Mouse (Mus musculus): ENCODE results near the gene Olfr164.

Olfr164 gene

GRCm38 (mm10) chr16:19313964-19314363 lies at the start of gene Olfr164:
Olfr164 (minus strand) TSS chr16:19314064.
- DNase-seq (ENCODE audit: low spot score) = no peak

DNA sequence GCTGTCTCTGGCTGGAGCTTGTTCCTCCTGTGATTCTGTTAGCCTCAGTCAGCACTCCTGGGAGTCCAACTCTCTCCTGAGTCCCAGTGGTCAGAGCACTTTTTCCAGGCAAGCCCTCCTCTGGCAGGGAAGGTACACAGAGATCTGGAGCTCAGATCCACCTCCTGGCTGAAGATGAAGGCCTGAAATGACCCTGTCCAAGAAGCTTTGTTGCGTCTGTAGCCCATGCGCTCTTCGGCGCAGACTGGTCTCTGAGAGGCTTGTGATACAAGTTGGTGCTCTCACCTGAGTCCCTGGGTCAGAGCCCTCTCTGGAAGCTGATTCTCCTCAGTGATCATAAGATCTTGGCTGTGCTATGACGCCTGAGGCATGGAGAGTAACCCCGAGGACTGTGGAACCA lies 35.2 kb upstream of the Olfr164 start:
- no peak for DNase-seq (ENCODE audit: low spot score)

DNA sequence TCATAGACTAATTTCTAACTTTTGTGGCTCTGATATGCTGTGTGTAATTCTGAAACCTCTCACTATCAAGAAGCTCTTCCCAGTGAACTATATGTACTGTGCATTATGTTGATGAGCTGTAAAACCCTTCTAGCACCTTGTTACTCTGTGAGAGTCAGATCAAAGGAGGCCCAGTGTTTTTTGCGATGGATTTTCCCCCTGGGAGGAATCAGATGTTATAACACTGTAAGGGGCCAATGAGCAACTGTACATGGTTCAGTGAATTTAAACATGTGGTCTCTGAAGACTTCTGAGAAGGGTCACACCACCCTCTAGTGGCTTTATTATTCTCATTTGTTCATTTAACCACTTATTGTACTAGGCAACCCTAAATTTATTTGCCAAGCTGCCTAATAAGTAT lies 50.6 kb downstream of the Olfr164 start:
- no peak for DNase-seq (ENCODE audit: low spot score)

DNA sequence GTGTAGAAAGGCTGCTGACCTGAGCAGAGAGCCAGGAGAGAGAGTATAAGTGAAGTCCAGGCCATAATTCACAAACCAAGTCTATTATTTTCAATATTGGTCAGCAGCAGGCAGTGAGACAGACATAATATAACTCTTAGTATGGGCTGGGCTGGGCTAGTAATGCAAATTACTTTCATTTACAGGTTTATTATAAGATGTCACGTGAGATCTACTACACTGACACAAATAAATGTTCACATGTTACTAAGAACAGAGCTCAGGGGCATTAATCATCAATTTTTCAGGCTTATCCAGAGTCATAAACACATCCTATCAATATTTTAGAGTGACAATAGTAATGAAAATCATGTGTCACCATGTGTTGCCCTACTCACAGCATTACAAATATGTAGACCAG lies 53.1 kb downstream of the Olfr164 start:
- DNase-seq (ENCODE audit: low spot score) = no peak

GRCm38 (mm10) chr16:19245835-19246234 lies 68.0 kb downstream of the Olfr164 start:
- DNase-seq (ENCODE audit: low spot score) = no peak

GRCm38 (mm10) chr16:19241539-19242025 lies 72.3 kb downstream of the Olfr164 start:
- DNase-seq (ENCODE audit: low spot score) = no peak

DNA sequence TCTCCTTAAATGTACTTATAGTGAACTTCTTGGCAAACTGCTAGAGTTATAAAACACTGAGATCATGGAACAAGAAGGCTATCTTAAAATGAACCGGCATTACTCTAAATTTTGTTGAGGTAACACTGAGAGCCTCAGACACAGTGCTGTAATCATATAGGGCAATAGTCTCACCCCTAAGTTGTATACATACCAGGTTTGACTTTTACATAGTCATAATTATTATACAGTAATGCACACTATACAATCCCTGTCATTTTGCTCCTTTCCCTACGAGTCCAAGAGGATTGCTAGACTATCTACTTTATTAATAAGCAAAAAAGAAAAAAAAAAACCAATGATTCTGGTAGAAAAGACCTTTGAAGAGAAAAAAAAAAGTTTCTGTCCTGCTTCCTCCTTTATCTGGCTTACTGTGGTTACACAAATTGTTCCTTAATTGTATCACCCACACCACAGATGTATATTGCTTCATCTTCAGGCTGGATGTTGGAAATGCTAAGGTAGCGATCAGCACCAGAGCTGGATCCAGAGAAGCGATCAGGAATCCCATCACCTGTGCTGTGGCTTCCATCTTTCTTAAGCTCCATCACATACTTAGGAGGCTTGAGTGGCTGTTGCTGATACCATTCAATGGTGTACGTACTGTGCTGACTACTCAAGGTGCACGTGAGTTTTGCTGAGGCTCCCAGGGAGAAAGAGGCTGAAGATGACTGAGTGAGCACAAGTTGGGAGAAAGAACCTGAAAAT lies 72.9 kb downstream of the Olfr164 start:
- DNase-seq (ENCODE audit: low spot score) = no peak

GRCm38 (mm10) chr16:19236719-19237118 lies 77.1 kb downstream of the Olfr164 start:
- no peak for DNase-seq (ENCODE audit: low spot score)
